ENCODE assay signal across 8 mouse cellular contexts in genomic region chr2:104590829-104591117, GRCm38 (mm10). TPM values are rescaled to one million over a fixed set of nuclear protein-coding genes. Genes with fewer than 3 reads are reported as not detected.
DNase-seq lines count a peak whose midpoint lies in the region; ATAC-seq and TF ChIP-seq lines count a peak whose summit lies in the region.

No protein-coding gene starts in this region.

- ATAC-seq in kidney, embryonic 15.5 days (replicated peaks; ENCODE audit: low FRiP score) = no peak
- no peak for ATAC-seq in hindbrain, embryonic 15.5 days (ENCODE audit: low FRiP score, low read depth)
- ATAC-seq in midbrain, embryonic 15.5 days (replicated peaks) = no peak

- peaks cover 23% of the 10 kb centered on the region for H3K4me1 ChIP-seq in kidney, embryonic 15.5 days
- H3K4me1 ChIP-seq in cortical plate, adult 2 months (ENCODE audit: control insufficient read depth, insufficient read depth, low read length) = peaks cover 5% of the 10 kb centered on the region; the same call in 1 of the 2 replicates
- H3K4me1 ChIP-seq in hindbrain, embryonic 15.5 days (replicated peaks) = peaks cover 31% of the 10 kb centered on the region
- peaks cover 28% of the 10 kb centered on the region for H3K4me1 ChIP-seq in midbrain, embryonic 15.5 days

- peak overlapping the region; percentile 87 for H3K9ac ChIP-seq in kidney, embryonic 15.5 days
- H3K9ac ChIP-seq in hindbrain, embryonic 15.5 days = peak overlapping the region; percentile 76
- H3K9ac ChIP-seq in midbrain, embryonic 15.5 days = peak overlapping the region; percentile 90

- H3K9me3 ChIP-seq in kidney, embryonic 15.5 days (replicated peaks) = no peaks in the 10 kb centered on the region
- H3K9me3 ChIP-seq in hindbrain, embryonic 15.5 days = no peaks in the 10 kb centered on the region
- no peaks in the 10 kb centered on the region for H3K9me3 ChIP-seq in midbrain, embryonic 15.5 days

- DNase-seq in kidney, adult 8-10 months = no peak
- no peak for DNase-seq in ovary, postnatal 10 days (ENCODE audit: low spot score)
- no peak for DNase-seq in cerebellum, adult 9-10 months
- DNase-seq in embryo, embryonic 10.5 days (ENCODE audit: low spot score) = no peak

- H3K27ac ChIP-seq in kidney, embryonic 15.5 days = peak overlapping the region; percentile 89
- peak overlapping the region; percentile 89 for H3K27ac ChIP-seq in cortical plate, adult 2 months (ENCODE audit: insufficient read depth, low read length)
- peak overlapping the region; percentile 88 for H3K27ac ChIP-seq in hindbrain, embryonic 15.5 days (replicated peaks)
- peak overlapping the region; percentile 91 for H3K27ac ChIP-seq in midbrain, embryonic 15.5 days

- no peaks in the 10 kb centered on the region for H3K36me3 ChIP-seq in kidney, embryonic 15.5 days
- no peaks in the 10 kb centered on the region for H3K36me3 ChIP-seq in hindbrain, embryonic 15.5 days
- no peaks in the 10 kb centered on the region for H3K36me3 ChIP-seq in midbrain, embryonic 15.5 days (replicated peaks)

- peak overlapping the region; percentile 71 for H3K4me3 ChIP-seq in kidney, embryonic 15.5 days (replicated peaks)
- peak overlapping the region; percentile 99 for H3K4me3 ChIP-seq in cortical plate, adult 2 months (ENCODE audit: insufficient read depth, low read length)
- H3K4me3 ChIP-seq in hindbrain, embryonic 15.5 days = peak overlapping the region; percentile 78
- peak overlapping the region; percentile 87 for H3K4me3 ChIP-seq in midbrain, embryonic 15.5 days

- H3K4me2 ChIP-seq in kidney, embryonic 15.5 days = peak overlapping the region; percentile 72
- peak overlapping the region; percentile 78 for H3K4me2 ChIP-seq in hindbrain, embryonic 15.5 days
- H3K4me2 ChIP-seq in midbrain, embryonic 15.5 days = peak overlapping the region; percentile 69

- under 1% methylated on average over 19 of the region's 19 CpGs for WGBS in kidney, embryonic 15.5 days
- under 1% methylated on average over 19 of the region's 19 CpGs for WGBS in hindbrain, embryonic 15.5 days
- WGBS in midbrain, embryonic 15.5 days = 0% methylated on average over 19 of the region's 19 CpGs

- no peak for TF ChIP-seq CTCF in cortical plate, adult 2 months (IDR thresholded peaks at IDR 0.05; ENCODE audit: extremely low read depth, insufficient read depth, low read length)

- H3K27me3 ChIP-seq in kidney, embryonic 15.5 days = no peaks in the 10 kb centered on the region
- no peaks in the 10 kb centered on the region for H3K27me3 ChIP-seq in hindbrain, embryonic 15.5 days
- no peaks in the 10 kb centered on the region for H3K27me3 ChIP-seq in midbrain, embryonic 15.5 days (replicated peaks)

- no peak for TF ChIP-seq POLR2A in cortical plate, adult 2 months (IDR thresholded peaks at IDR 0.05; ENCODE audit: extremely low read depth, insufficient read depth, low read length)

RNA-seq across cellular contexts. Expression of gene Cstf3, which starts 0.5 kb away (rescaled TPM):
- polyA plus RNA-seq in kidney, embryonic 15.5 days (2015; fragmentation: Nextera tagmentation; extraction: Ambion mirVana) = 72.2 and 74.4 TPM in 2 replicates
- 37.7 and 41.5 TPM in 2 replicates for polyA plus RNA-seq in cortical plate, adult 2 months (2012; rRNA removed)
- polyA plus RNA-seq in hindbrain, embryonic 15.5 days (2015; fragmentation: Nextera tagmentation; extraction: Ambion mirVana) = 77.6 and 84.5 TPM in 2 replicates
- 89.0 and 98.0 TPM in 2 replicates for polyA plus RNA-seq in midbrain, embryonic 15.5 days (2015; fragmentation: Nextera tagmentation; extraction: Ambion mirVana)
